Mouse (Mus musculus) cerebellum, adult 2 months (tissue): Measurements from ENCODE around the gene Olfr1339. TPM values are rescaled to one million over a fixed set of nuclear protein-coding genes. Genes with fewer than 3 reads are reported as not detected.

Source experiments
- DNase-seq, 2 experiments: peaks; one replicate each; pipeline ENCODE4 v3.0.0; 2021
- H3K27ac ChIP-seq: fragments of 200-500 bp; 2 replicates; pipeline ENCODE4 v1.5.1; 2012; ENCODE audit warnings: low read length, control low read depth, inconsistent platforms; ENCODE audit not compliant: insufficient read depth
- H3K27me3 ChIP-seq: fragments of 200-500 bp; 2 replicates; pipeline ENCODE4 v1.6.1; 2012; ENCODE audit warnings: inconsistent platforms, mild to moderate bottlenecking, low read length, moderate library complexity; ENCODE audit not compliant: control insufficient read depth, insufficient read depth
- H3K4me1 ChIP-seq: fragments of 200-500 bp; 2 replicates; pipeline ENCODE4 v1.6.1; 2011; ENCODE audit warnings: low read length; ENCODE audit not compliant: control insufficient read depth, insufficient read depth
- H3K4me3 ChIP-seq: fragments of 200-500 bp; replicated peaks from 2 replicates; pipeline ENCODE3; 2011; ENCODE audit warnings: mild to moderate bottlenecking, low read depth, low read length, control low read depth; ENCODE audit not compliant: insufficient read depth
- CTCF ChIP-seq: fragments of 200-500 bp; IDR thresholded peaks from 2 replicates; pipeline ENCODE4 v1.5.1; 2011; ENCODE audit warnings: low read depth, mild to moderate bottlenecking, control low read depth, low read length, moderate library complexity, borderline replicate concordance; ENCODE audit not compliant: insufficient read depth
- POLR2A ChIP-seq: fragments of 200-500 bp; IDR thresholded peaks from 2 replicates; pipeline ENCODE4 v1.6.1; 2011; ENCODE audit warnings: low read length, control low read depth, borderline replicate concordance; ENCODE audit not compliant: insufficient read depth
- WGBS: fragments of 180-500 bp; shearing (Covaris S2); methylation state at CpG from one replicate; pipeline ENCODE4 v1.1.7; 2018; 5-methylcytosine and 5-hydroxymethylcytosine counted together
- polyA plus RNA-seq: library from polyadenylated mRNA; depleted of rRNA; stranded (reverse); fragments of >200 nt; gene quantifications from 2 replicates; pipeline ENCODE4 v1.2.3, GENCODE M21; 2012; rRNA removed

Olfr1339 gene
- not detected in 2 replicates for polyA plus RNA-seq

DNA sequence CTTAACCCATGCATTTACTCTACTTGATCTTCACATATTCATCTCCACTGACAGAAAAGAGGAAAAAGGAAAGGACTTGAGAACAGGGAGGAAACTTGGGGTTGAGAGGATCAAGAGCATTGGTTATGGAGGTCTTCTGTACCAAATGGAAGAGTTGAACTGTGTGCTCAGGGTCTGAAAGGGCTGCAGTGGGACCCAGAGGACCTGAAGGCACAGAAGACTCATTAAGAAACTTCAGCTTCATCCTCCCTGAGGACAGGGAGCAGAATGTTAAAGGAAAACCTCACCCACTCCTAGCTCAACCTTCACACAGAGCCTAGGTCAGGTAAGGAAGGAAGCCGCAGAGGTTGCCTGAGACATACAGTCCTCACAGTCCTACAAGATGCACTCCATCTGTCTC is at the start of gene Olfr1339:
Gene Olfr1339, plus strand, starts transcription at position 301 of the 400 bp plus-strand sequence.
- Histone ChIP-seq H3K4me1 (no peaks in the 10 kb centered on the region), H3K27ac (no peak within 1 kb of the TSS), H3K27me3 (no peaks in the 10 kb centered on the region), H3K4me3 (no peak within 1 kb of the TSS)
- no peak for TF ChIP-seq POLR2A
- no peak for TF ChIP-seq CTCF
- DNase-seq, result no peak
- WGBS, result 92% methylated on average over 1 of the region's 1 CpGs

DNA sequence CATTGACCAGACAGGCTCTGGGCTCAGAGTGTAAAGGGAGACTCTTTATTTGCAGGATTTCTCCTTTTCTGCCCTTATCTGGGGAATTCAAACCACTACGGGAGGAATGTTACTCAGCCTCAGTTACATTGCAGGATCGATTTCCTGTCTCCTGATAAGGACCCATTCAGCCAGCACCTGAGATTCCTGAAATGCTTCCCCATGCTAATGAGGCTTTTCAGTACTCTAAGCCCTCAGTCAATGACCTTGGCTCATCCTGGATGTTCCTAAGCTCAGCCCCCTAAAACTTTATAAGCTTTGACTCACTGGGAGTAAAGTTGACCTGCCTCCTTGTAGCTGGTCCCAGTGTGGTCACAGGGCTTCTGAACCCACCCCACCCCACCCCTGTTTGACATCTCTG is 44.9 kb upstream of the Olfr1339 start:
- 79% methylated on average over 2 of the region's 2 CpGs for WGBS
- TF ChIP-seq POLR2A (no peak), CTCF (no peak)

DNA sequence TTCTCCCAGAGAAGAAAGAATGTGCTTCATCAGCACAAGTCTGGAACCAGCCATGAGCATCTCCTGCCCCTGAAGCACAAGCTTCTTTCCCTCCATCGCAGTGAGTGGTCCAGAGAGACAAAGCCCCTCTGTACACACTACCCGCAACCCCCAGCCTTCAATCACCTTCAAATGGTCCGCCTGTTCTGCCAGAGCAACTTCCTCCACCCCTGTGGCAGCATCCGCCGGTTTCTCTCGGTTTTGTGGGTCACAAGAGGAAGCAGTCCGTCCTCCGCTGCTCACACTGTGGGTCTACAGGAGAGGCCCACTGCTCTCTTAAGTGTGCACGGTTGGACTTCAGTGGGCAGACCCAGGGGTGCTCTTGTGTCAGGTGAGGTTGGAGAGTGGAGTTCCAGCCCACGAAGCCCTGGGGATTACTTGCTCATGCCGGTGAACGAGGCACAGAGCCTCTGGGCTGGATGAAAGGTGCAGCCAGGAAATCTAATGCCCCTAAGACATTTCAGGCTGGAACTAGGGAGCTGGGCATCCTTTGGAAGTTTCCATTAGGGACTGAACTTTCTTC is 39.5 kb upstream of the Olfr1339 start, which contains the start of gene Olfr1342:
Gene Olfr1342, minus strand, starts transcription at position 345 of the 562 bp plus-strand sequence.
- WGBS, result 39% methylated on average over 12 of the region's 12 CpGs
- DNase-seq, result no peak
- no peak for TF ChIP-seq CTCF
- TF ChIP-seq POLR2A, result no peak
- H3K4me3 ChIP-seq, result no peak within 1 kb of the TSS
- H3K27ac ChIP-seq, result no peak within 1 kb of the TSS
- H3K27me3 ChIP-seq, result no peaks in the 10 kb centered on the region
- H3K4me1 ChIP-seq, result no peaks in the 10 kb centered on the region

More for the DNA sequence above, 44.9 kb upstream of the Olfr1339 start:
- Histone ChIP-seq H3K27me3 (no peaks in the 10 kb centered on the region), H3K27ac (no peak overlapping the region), H3K4me3 (no peak overlapping the region), H3K4me1 (no peaks in the 10 kb centered on the region)
- DNase-seq, result no peak

DNA sequence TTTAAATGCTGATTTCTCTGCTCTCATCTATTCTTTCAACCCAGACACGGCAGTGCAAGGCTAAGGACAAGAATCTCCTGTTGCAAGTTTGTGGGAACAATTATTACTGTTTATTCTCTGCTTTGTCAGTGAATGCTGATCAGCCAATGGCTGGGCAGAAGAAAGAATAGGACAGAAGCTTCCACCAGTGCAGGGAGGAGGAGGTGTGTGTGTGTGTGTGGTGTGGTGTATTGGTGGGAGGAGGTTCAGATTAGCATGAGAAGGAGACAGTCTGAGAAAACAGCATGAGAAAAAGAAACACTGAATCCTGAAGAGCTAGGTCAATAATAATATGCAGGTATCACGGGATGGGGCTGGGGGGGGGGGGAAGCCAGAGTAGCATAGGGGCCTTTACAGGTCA is 38.2 kb upstream of the Olfr1339 start:
- WGBS, result 53% methylated on average over 2 of the region's 2 CpGs
- Histone ChIP-seq H3K27ac (no peak overlapping the region), H3K27me3 (no peaks in the 10 kb centered on the region), H3K4me3 (no peak overlapping the region), H3K4me1 (no peaks in the 10 kb centered on the region)
- TF ChIP-seq CTCF, result no peak
- TF ChIP-seq POLR2A, result no peak
- no peak for DNase-seq

DNA sequence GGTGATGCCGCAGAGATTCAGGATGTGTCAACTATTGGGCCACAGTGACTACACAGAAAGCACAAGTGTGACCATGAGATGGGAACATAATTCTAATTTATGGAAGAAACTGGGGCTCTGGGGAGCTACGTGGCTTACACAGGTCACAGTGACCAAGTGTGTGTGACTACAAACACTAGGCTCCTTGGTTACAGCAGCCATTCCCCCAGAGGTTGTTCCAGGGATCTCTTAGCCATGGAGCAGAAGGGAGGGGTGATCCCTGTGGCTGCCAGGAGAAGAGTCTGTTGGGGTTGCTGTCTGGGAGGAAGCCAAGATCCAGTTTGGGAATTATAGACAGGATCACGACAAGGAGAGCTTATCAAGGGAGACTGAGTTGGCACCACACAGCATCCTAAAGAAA is 28.8 kb upstream of the Olfr1339 start, which contains the start of gene Olfr1341:
Gene Olfr1341, plus strand, starts transcription at position 301 of the 400 bp plus-strand sequence.
- H3K27me3 ChIP-seq, result no peaks in the 10 kb centered on the region
- no peak for TF ChIP-seq CTCF
- TF ChIP-seq POLR2A, result no peak
- WGBS, result 57% methylated on average over 3 of the region's 3 CpGs
- no peak within 1 kb of the TSS for H3K27ac ChIP-seq
- no peak for DNase-seq
- no peak within 1 kb of the TSS for H3K4me3 ChIP-seq
- H3K4me1 ChIP-seq, result no peaks in the 10 kb centered on the region

DNA sequence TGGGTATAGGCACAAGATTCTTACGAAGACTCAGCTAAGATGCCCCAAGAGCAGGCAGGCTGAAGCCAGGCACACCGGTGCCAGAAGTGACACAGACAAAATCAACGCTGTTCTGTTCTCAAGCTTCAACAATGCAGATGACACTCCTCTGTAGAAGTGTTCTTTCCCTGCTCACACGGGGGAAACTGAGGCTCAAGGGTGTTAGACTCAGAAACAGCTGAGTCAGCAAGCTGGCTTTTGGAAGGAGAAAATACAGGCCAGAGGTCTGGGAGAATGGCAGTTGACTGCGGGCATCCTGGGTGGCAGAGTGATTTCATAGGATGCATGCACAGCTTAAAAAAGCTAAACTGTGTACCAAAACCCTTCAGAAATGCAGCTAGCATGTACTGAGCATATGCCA is 23.9 kb upstream of the Olfr1339 start:
- 80% methylated on average over 5 of the region's 5 CpGs for WGBS
- DNase-seq, result no peak
- no peaks in the 10 kb centered on the region for H3K4me1 ChIP-seq
- no peak for TF ChIP-seq CTCF
- no peaks in the 10 kb centered on the region for H3K27me3 ChIP-seq
- no peak overlapping the region for H3K27ac ChIP-seq
- no peak overlapping the region for H3K4me3 ChIP-seq

DNA sequence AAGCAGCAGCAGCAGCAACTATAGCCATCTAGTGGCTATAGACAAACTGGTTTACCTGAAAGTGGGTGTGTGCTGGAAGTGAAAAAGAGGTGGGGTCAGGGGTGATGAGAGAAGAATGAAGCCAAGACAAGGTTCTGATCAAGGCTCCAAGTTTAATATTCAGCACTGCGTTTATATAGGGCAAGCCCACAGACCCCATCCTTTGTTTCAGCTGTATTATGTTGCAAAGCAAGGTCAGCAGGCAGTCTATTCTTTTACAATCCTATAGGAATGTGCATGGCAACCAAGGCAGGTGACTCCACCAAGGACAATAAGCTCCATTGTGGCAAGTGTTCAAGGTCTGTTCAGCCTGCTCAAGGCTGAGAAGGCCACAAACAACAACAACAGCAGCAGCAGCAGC is 20.3 kb upstream of the Olfr1339 start:
- WGBS, result 21% methylated on average over 1 of the region's 1 CpGs
- Histone ChIP-seq H3K27ac (no peak overlapping the region), H3K27me3 (no peaks in the 10 kb centered on the region), H3K4me3 (no peak overlapping the region), H3K4me1 (no peaks in the 10 kb centered on the region)
- TF ChIP-seq POLR2A, result no peak
- no peak for TF ChIP-seq CTCF
- no peak for DNase-seq

DNA sequence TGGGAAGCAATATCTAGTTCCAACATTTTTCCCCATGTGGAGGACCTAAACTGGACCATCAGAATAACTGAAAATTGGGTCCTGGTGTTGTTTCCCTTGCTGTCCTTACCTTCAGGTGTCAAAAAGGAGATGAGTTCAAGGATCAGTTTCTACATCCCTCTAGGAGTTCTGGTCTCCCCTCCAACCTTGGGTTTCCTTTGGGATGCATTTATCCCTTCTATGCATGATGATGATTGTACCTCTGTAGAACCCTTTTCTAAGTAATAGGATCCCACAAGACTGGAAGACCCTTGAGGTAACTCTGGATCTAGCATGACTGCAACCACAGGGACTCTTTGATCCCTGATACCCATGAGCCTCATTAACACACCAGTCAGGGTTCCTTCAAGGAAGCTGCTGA is 12.1 kb upstream of the Olfr1339 start, which contains the start of gene Olfr1340:
Gene Olfr1340, plus strand, starts transcription at position 301 of the 400 bp plus-strand sequence.
- no peak for DNase-seq
- Histone ChIP-seq H3K27me3 (no peaks in the 10 kb centered on the region), H3K27ac (no peak within 1 kb of the TSS), H3K4me3 (no peak within 1 kb of the TSS), H3K4me1 (no peaks in the 10 kb centered on the region)
- TF ChIP-seq POLR2A (no peak), CTCF (no peak)
